Mouse (Mus musculus) hindbrain, embryonic 11.5 days (tissue): ENCODE data around the gene Nipsnap3a. TPM values are rescaled to one million over a fixed set of nuclear protein-coding genes. Genes with fewer than 3 reads are reported as not detected.

ENCODE experiments used
- ATAC-seq: fragments of 200-750 bp; cut with Nextera tagmentation; 2 replicates; pipeline ENCODE4 v1.8.0; 2017; ENCODE audit warnings: mild to moderate bottlenecking, moderate TSS enrichment, moderate library complexity; ENCODE audit not compliant: low FRiP score
- DNase-seq: peaks from one replicate; pipeline ENCODE4 v3.0.0-alpha.2; 2015; ENCODE audit warnings: low spot score
- H3K27ac ChIP-seq: fragments of 300-500 bp; sonication (generic); 2 replicates; pipeline ENCODE4 v1.5.1; 2014; ENCODE audit warnings: mild to moderate bottlenecking, low read depth, low read length
- H3K27me3 ChIP-seq: fragments of 300-500 bp; sonication (generic); 2 replicates; pipeline ENCODE4 v1.6.1; 2014; ENCODE audit warnings: mild to moderate bottlenecking, low read length, moderate library complexity, mixed read lengths; ENCODE audit not compliant: control insufficient read depth, insufficient read depth
- H3K36me3 ChIP-seq: fragments of 300-500 bp; sonication (generic); 2 replicates; pipeline ENCODE4 v1.6.1; 2014; ENCODE audit warnings: mild to moderate bottlenecking, low read length, moderate library complexity, mixed read lengths; ENCODE audit not compliant: control insufficient read depth, insufficient read depth
- H3K4me1 ChIP-seq: fragments of 300-500 bp; sonication (generic); replicated peaks from 2 replicates; pipeline ENCODE4 v1.6.1; 2014; ENCODE audit warnings: low read length, mixed read lengths; ENCODE audit not compliant: control insufficient read depth, insufficient read depth
- H3K4me2 ChIP-seq: fragments of 300-500 bp; sonication (generic); replicated peaks from 2 replicates; pipeline ENCODE4 v1.6.1; 2014; ENCODE audit warnings: mild to moderate bottlenecking, low read depth, low read length
- H3K4me3 ChIP-seq: fragments of 300-500 bp; sonication (generic); 2 replicates; pipeline ENCODE4 v1.5.1; 2014; ENCODE audit warnings: low read depth, low read length
- H3K9ac ChIP-seq: fragments of 300-500 bp; sonication (generic); 2 replicates; pipeline ENCODE4 v1.6.1; 2014; ENCODE audit warnings: low read depth, low read length
- H3K9me3 ChIP-seq: fragments of 300-500 bp; sonication (generic); 2 replicates; pipeline ENCODE4 v1.6.1; 2016; ENCODE audit warnings: low read length; ENCODE audit not compliant: control insufficient read depth
- WGBS: fragments of 180-500 bp; shearing (Covaris S2); extraction: QIAGEN DNeasy Blood & Tissue Kit; methylation state at CpG from one replicate; pipeline ENCODE4 v1.1.7; 2014; 5-methylcytosine and 5-hydroxymethylcytosine counted together
- polyA plus RNA-seq: library from polyadenylated mRNA; unstranded; fragments of >200 nt; fragmentation: Nextera tagmentation; extraction: Ambion mirVana; gene quantifications from 2 replicates; pipeline ENCODE4 v1.2.1, GENCODE M21; 2014

The Nipsnap3a gene
- polyA plus RNA-seq, 1 experiment from 2014 or later, result not detected

GRCm38 (mm10) chr4:53009183-53009582 lies 20.1 kb downstream of the Nipsnap3a start:
- H3K4me1 ChIP-seq, result no peaks in the 10 kb centered on the region

GRCm38 (mm10) chr4:53009871-53010270 lies 20.8 kb downstream of the Nipsnap3a start:
- H3K4me2 ChIP-seq, result no peak overlapping the region
- H3K36me3 ChIP-seq, result no peaks in the 10 kb centered on the region
- H3K27me3 ChIP-seq, result no peaks in the 10 kb centered on the region
- ATAC-seq (no peak), DNase-seq (no peak)
- H3K9ac ChIP-seq, result no peak overlapping the region
- 92% methylated on average over 4 of the region's 4 CpGs for WGBS
- H3K27ac ChIP-seq, result no peak overlapping the region
- H3K4me3 ChIP-seq, result no peak overlapping the region
- H3K9me3 ChIP-seq, result no peaks in the 10 kb centered on the region
- H3K4me1 ChIP-seq, result no peaks in the 10 kb centered on the region

More at GRCm38 (mm10) chr4:53009183-53009582, 20.1 kb downstream of the Nipsnap3a start:
- DNase-seq (peak; percentile 31), ATAC-seq (no peak)
- Histone ChIP-seq H3K27ac (no peak overlapping the region), H3K4me2 (no peak overlapping the region), H3K36me3 (no peaks in the 10 kb centered on the region), H3K9ac (no peak overlapping the region), H3K27me3 (no peaks in the 10 kb centered on the region), H3K4me3 (no peak overlapping the region), H3K9me3 (no peaks in the 10 kb centered on the region)
- WGBS, result 74% methylated on average over 4 of the region's 4 CpGs

DNA sequence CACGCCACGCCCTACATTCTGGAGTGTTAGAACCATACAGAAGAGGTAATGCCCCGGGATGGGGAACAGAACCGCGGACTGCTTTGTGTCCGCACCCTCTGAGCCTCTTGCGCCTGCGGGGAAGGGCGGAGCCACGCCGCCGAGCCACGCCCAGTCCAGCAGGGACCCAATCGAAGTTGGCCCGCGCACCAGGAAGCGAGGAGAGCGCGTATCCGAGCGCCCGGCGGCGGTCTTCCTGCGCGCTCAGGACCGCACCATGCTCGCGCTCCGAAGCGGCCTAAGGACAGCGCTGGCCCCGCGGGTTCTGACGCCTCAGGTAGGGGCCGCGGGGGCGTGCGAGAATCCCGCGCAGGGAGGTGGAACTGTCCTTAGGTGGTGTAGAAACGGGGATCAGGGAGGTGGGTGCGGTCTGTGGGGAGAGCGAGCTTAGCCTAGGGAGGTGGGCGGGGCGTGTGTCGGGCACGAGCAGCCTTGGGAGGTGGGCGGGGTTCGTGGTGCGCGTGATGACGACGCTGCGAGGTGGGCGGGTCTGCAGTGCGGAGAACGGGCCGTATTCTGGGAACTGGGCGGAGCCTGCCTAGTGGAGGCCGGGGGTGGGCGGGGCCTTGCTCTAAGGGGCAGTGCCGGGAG lies 22.8 kb downstream of the Nipsnap3a start, which contains the start of gene Nipsnap3b:
TSS of gene Nipsnap3b (plus strand) at position 149 of the 630 bp plus-strand sequence.
- 1% methylated on average over 61 of the region's 63 CpGs for WGBS
- H3K4me2 ChIP-seq, result peak within 1 kb of the TSS; percentile 54
- peak within 1 kb of the TSS; percentile 70 for H3K4me3 ChIP-seq
- H3K27ac ChIP-seq, result peak within 1 kb of the TSS; percentile 74
- no peaks in the 10 kb centered on the region for H3K4me1 ChIP-seq
- H3K9me3 ChIP-seq, result no peaks in the 10 kb centered on the region
- H3K27me3 ChIP-seq, result no peaks in the 10 kb centered on the region
- H3K36me3 ChIP-seq, result peaks cover 3% of the 10 kb centered on the region
- peak; percentile 98 for DNase-seq
- peak within 1 kb of the TSS; percentile 81 for H3K9ac ChIP-seq
- ATAC-seq, result peak; percentile 96

DNA sequence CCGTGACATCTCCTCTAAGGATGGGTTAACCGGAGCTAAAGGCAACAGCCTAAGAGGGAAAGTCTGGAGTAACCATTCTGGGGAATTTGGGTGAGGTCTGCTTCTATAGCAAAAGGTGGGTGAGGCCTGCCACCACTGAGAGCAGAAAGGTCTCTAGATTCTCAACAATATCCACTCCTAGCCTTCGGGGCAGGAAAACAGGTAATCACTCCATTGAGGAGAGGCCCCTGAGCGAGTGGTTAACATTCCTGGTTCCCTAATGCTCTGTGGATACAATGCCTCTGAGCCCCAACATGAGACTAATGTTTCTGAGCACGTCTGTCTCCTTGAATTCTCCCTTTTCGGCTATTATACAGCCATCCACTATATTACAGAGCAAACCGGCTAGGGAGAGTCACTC lies 25.3 kb downstream of the Nipsnap3a start:
- DNase-seq, result no peak
- no peak for ATAC-seq
- H3K9me3 ChIP-seq, result no peaks in the 10 kb centered on the region
- no peak overlapping the region for H3K4me2 ChIP-seq
- no peaks in the 10 kb centered on the region for H3K27me3 ChIP-seq
- no peak overlapping the region for H3K4me3 ChIP-seq
- H3K9ac ChIP-seq, result no peak overlapping the region
- H3K4me1 ChIP-seq, result no peaks in the 10 kb centered on the region
- WGBS, result 93% methylated on average over 7 of the region's 7 CpGs
- peaks cover 14% of the 10 kb centered on the region for H3K36me3 ChIP-seq
- no peak overlapping the region for H3K27ac ChIP-seq

DNA sequence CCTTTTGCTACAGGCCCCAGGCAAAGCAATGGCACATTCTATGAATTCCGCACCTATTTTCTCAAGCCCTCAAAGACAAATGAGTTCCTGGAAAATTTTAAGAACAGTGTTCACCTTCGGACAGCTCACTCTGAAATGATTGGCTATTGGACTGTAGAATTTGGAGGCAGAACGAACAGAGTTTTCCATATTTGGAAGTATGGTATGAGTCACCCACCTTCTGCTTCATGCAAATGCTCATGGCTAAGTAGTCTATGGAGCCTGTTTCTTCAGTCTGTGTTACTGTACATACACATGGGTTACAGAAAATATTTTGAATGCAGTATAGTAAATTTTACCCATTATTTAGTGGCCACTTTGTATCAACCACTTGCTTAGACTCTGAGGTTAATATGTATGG lies 26.0 kb downstream of the Nipsnap3a start:
- Histone ChIP-seq H3K27me3 (no peaks in the 10 kb centered on the region), H3K4me2 (no peak overlapping the region)
- WGBS, result 98% methylated on average over 3 of the region's 3 CpGs

GRCm38 (mm10) chr4:53018392-53018791 lies 29.3 kb downstream of the Nipsnap3a start:
- H3K9ac ChIP-seq, result no peak overlapping the region
- no peak overlapping the region for H3K4me3 ChIP-seq
- peaks cover 16% of the 10 kb centered on the region for H3K36me3 ChIP-seq
- 87% methylated on average over 1 of the region's 1 CpGs for WGBS
- DNase-seq (no peak), ATAC-seq (no peak)
- H3K27me3 ChIP-seq, result no peaks in the 10 kb centered on the region
- no peak overlapping the region for H3K27ac ChIP-seq
- no peaks in the 10 kb centered on the region for H3K4me1 ChIP-seq
- no peak overlapping the region for H3K4me2 ChIP-seq
- H3K9me3 ChIP-seq, result no peaks in the 10 kb centered on the region

More for the DNA sequence above, 26.0 kb downstream of the Nipsnap3a start:
- ATAC-seq (no peak), DNase-seq (no peak)
- no peaks in the 10 kb centered on the region for H3K4me1 ChIP-seq
- no peak overlapping the region for H3K27ac ChIP-seq
- no peaks in the 10 kb centered on the region for H3K9me3 ChIP-seq
- peaks cover 14% of the 10 kb centered on the region for H3K36me3 ChIP-seq
- H3K4me3 ChIP-seq, result no peak overlapping the region
- no peak overlapping the region for H3K9ac ChIP-seq

DNA sequence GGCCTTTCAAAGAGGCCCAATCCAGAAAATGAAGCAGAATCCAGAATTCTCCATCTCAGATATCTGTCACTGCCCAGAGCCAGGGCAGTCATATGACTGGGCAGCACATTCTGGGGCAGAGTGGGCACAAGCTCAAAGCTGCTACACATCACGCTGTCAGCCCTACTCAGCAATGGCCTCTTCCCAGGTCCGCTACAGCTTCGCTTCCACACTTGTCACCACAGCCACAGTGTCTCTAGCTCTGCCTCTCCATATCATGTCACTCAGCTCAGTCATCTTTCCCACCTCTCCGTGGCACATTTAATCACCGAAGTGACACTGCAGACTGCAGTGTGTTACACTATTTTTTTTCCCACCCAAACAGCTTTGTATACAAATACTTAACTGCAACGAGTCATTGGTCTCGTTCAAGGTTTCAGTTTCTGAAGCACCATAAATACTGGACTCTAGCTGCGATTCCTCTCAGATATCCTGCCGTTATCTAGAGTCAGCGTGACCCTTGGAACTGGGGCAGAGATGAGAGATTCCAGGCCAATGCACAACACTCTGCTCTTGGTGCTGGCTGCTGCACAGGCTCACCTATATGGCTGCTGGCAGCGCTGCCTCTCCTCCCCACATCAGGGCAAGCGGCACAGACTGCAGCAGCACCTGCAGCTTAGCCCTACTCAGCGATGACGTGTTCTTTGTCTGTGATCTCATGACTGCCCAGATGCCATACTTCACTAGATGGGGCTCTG lies 34.3 kb downstream of the Nipsnap3a start:
- no peak overlapping the region for H3K4me2 ChIP-seq
- WGBS, result 94% methylated on average over 14 of the region's 14 CpGs
- H3K36me3 ChIP-seq, result peaks cover 3% of the 10 kb centered on the region; the same call in 1 of the 2 replicates
- no peaks in the 10 kb centered on the region for H3K9me3 ChIP-seq
- ATAC-seq (no peak), DNase-seq (no peak)
- H3K4me1 ChIP-seq, result no peaks in the 10 kb centered on the region
- no peak overlapping the region for H3K4me3 ChIP-seq
- no peak overlapping the region for H3K27ac ChIP-seq
- no peaks in the 10 kb centered on the region for H3K27me3 ChIP-seq
- H3K9ac ChIP-seq, result no peak overlapping the region

DNA sequence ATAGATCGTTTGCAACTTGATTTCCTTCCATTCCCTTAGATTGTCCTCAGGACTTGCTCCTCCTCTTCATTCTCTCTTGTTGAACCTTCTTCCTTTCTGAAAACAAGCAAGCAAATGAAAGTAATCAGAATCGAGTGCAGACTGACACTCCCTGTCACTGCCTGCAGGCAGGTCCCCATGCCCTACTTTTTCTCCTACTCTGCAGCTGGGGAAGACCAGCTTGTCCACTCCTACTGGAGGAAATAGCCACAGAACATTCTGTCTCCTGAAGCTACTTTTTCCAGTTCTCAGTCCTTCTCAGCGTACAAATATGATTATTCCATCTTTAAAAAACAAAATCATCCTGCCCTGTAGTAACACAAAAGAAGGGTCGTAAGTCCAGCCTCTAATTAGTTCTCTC lies 35.3 kb downstream of the Nipsnap3a start:
- no peak overlapping the region for H3K27ac ChIP-seq
- H3K36me3 ChIP-seq, result 0 out of 2 replicates have a peak, but pooled peaks cover 2% of the 10 kb centered on the region
- WGBS, result 92% methylated on average over 4 of the region's 4 CpGs
- no peak overlapping the region for H3K9ac ChIP-seq
- H3K27me3 ChIP-seq, result no peaks in the 10 kb centered on the region
- ATAC-seq (no peak), DNase-seq (no peak)
- H3K9me3 ChIP-seq, result no peaks in the 10 kb centered on the region
- H3K4me3 ChIP-seq, result no peak overlapping the region
- no peak overlapping the region for H3K4me2 ChIP-seq
- H3K4me1 ChIP-seq, result no peaks in the 10 kb centered on the region

DNA sequence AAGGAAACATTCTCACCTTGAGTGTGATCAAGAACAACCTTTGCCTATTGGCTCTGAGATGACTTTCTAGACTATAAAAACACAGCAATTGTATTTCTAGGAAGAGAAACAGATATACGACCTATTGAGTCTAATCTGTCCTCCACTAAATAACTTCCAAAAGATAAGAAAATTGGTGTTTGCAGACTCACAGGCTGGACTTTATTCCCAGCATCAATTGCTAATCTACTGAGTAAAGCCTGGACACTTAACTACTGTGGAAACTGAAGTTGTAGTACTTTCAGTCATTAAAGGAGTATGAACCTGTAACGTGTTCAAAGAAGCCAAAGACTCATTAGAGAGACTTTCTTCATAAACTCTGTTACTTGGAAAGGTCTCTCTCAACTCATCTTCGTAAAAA lies 38.7 kb downstream of the Nipsnap3a start:
- H3K4me2 ChIP-seq, result no peak overlapping the region
- no peaks in the 10 kb centered on the region for H3K36me3 ChIP-seq
- WGBS, result 88% methylated on average over 3 of the region's 3 CpGs
- no peaks in the 10 kb centered on the region for H3K4me1 ChIP-seq
- H3K9me3 ChIP-seq, result no peaks in the 10 kb centered on the region
- no peak overlapping the region for H3K27ac ChIP-seq
- H3K9ac ChIP-seq, result no peak overlapping the region
- no peak for DNase-seq
- no peaks in the 10 kb centered on the region for H3K27me3 ChIP-seq
- ATAC-seq, result no peak
- no peak overlapping the region for H3K4me3 ChIP-seq
